Mouse (Mus musculus) MEL (cell line): ENCODE measurements around the gene Snrnp70. TPM values are rescaled to one million over a fixed set of nuclear protein-coding genes. Genes with fewer than 3 reads are reported as not detected.

ENCODE experiments used
- DNase-seq: peaks from one replicate; pipeline ENCODE4 v3.0.0; 2011; ENCODE audit warnings: low read depth, low spot score
- H3K27ac ChIP-seq: 2 replicates; pipeline ENCODE4 v1.5.1; 2012; ENCODE audit warnings: low read depth, mild to moderate bottlenecking, control low read depth, low read length, moderate library complexity; ENCODE audit not compliant: control insufficient read depth
- H3K27me3 ChIP-seq, 2 experiments: fragments of 150-350 bp in 1 of 2; sonication (generic) in 1 of 2; 2 replicates each; pipeline ENCODE4 v1.6.1; 2012; ENCODE audit warnings: low read length in 2 of 2, mild to moderate bottlenecking in 2 of 2, improper control_type of control experiment in 1 of 2, moderate library complexity in 1 of 2; ENCODE audit not compliant: insufficient read depth in 2 of 2, control insufficient read depth in 1 of 2
- H3K36me3 ChIP-seq, 2 experiments: 2 replicates each; pipeline ENCODE4 v1.6.1; 2012 to 2014; ENCODE audit warnings: low read length in 2 of 2, improper control_type of control experiment in 1 of 2, inconsistent platforms in 1 of 2, mild to moderate bottlenecking in 1 of 2; ENCODE audit not compliant: insufficient read depth in 2 of 2, control insufficient read depth in 1 of 2
- H3K4me1 ChIP-seq, 2 experiments: fragments of 150-350 bp in 1 of 2; sonication (generic) in 1 of 2; 2 replicates each; pipeline ENCODE4 v1.6.1; 2012; ENCODE audit warnings: low read length in 2 of 2, improper control_type of control experiment in 1 of 2, mild to moderate bottlenecking in 1 of 2; ENCODE audit not compliant: insufficient read depth in 2 of 2, control insufficient read depth in 1 of 2
- H3K4me3 ChIP-seq, 2 experiments: fragments of 150-350 bp in 1 of 2; sonication (generic) in 1 of 2; 2 replicates each; pipeline ENCODE4 v1.5.1; 2012; ENCODE audit warnings: low read depth in 2 of 2, low read length in 2 of 2, mild to moderate bottlenecking in 2 of 2, moderate library complexity in 2 of 2, control low read depth in 1 of 2, improper control_type of control experiment in 1 of 2; ENCODE audit not compliant: control insufficient read depth in 1 of 2, insufficient read depth in 1 of 2
- H3K79me2 ChIP-seq: 2 replicates; pipeline ENCODE4 v1.6.1; 2012; ENCODE audit warnings: mild to moderate bottlenecking, low read length, moderate library complexity; ENCODE audit not compliant: control insufficient read depth, poor library complexity, insufficient read depth
- H3K9ac ChIP-seq: 2 replicates; pipeline ENCODE4 v1.6.1; 2012; ENCODE audit warnings: low read depth, mild to moderate bottlenecking, control low read depth, low read length, moderate library complexity; ENCODE audit not compliant: control insufficient read depth, poor library complexity, severe bottlenecking
- H3K9me3 ChIP-seq: fragments of 150-350 bp; sonication (generic); replicated peaks from 2 replicates; pipeline ENCODE4 v1.6.1; 2012; ENCODE audit warnings: mild to moderate bottlenecking, low read length, improper control_type of control experiment, moderate library complexity; ENCODE audit not compliant: insufficient read depth
- BHLHE40 ChIP-seq: IDR thresholded peaks from 2 replicates; pipeline ENCODE4 v1.6.1; 2012; ENCODE audit warnings: low read depth, mild to moderate bottlenecking, inconsistent platforms, low read length, improper control_type of control experiment, borderline replicate concordance
- CHD2 ChIP-seq: IDR thresholded peaks from 2 replicates; pipeline ENCODE4 v1.6.1; 2011; ENCODE audit warnings: low read length, improper control_type of control experiment
- CTCF ChIP-seq, 3 experiments: IDR thresholded peaks in 2 of 3; conservative IDR thresholded peaks in 1 of 3; 2 replicates each; pipeline ENCODE4 v1.5.1; 2011 to 2012; ENCODE audit warnings: low read length in 3 of 3, low read depth in 2 of 3, mild to moderate bottlenecking in 2 of 3, improper control_type of control experiment in 1 of 3, inconsistent platforms in 1 of 3, mixed read lengths in 1 of 3, moderate library complexity in 1 of 3; ENCODE audit not compliant: control insufficient read depth in 1 of 3, insufficient read depth in 1 of 3, poor library complexity in 1 of 3, severe bottlenecking in 1 of 3
- ELF1 ChIP-seq: IDR thresholded peaks from 2 replicates; pipeline ENCODE4 v1.6.1; 2014; ENCODE audit warnings: low read depth, mild to moderate bottlenecking, inconsistent platforms, low read length, improper control_type of control experiment, moderate library complexity
- EP300 ChIP-seq, 2 experiments: IDR thresholded peaks; 2 replicates each; pipeline ENCODE4 v1.6.1; 2011; ENCODE audit warnings: improper control_type of control experiment in 2 of 2, low read length in 2 of 2, low read depth in 1 of 2, mild to moderate bottlenecking in 1 of 2
- ETS1 ChIP-seq: IDR thresholded peaks from 2 replicates; pipeline ENCODE4 v1.6.1; 2012; ENCODE audit warnings: low read depth, mild to moderate bottlenecking, inconsistent platforms, low read length, improper control_type of control experiment, moderate library complexity
- GABPA ChIP-seq: IDR thresholded peaks from 2 replicates; pipeline ENCODE4 v1.6.1; 2012; ENCODE audit warnings: low read depth, mild to moderate bottlenecking, inconsistent platforms, low read length, improper control_type of control experiment, moderate library complexity
- GATA1 ChIP-seq: IDR thresholded peaks from 2 replicates; pipeline ENCODE4 v1.6.1; 2011; ENCODE audit warnings: low read depth, low read length, improper control_type of control experiment
- HCFC1 ChIP-seq: IDR thresholded peaks from 2 replicates; pipeline ENCODE4 v1.6.1; 2012; ENCODE audit warnings: low read depth, mild to moderate bottlenecking, inconsistent platforms, low read length, improper control_type of control experiment, moderate library complexity
- KAT2A ChIP-seq: conservative IDR thresholded peaks from 2 replicates; pipeline ENCODE4 v1.6.1; 2012; ENCODE audit warnings: low read depth, low read length, improper control_type of control experiment, inconsistent platforms
- MAFK ChIP-seq: IDR thresholded peaks from 2 replicates; pipeline ENCODE4 v1.6.1; 2011; ENCODE audit warnings: low read depth, mild to moderate bottlenecking, low read length, improper control_type of control experiment, borderline replicate concordance
- MAX ChIP-seq: IDR thresholded peaks from 2 replicates; pipeline ENCODE4 v1.6.1; 2011; ENCODE audit warnings: low read length, improper control_type of control experiment
- MEF2A ChIP-seq: IDR thresholded peaks from 2 replicates; pipeline ENCODE4 v1.6.1; 2014; ENCODE audit warnings: low read depth, mild to moderate bottlenecking, inconsistent platforms, low read length, improper control_type of control experiment; ENCODE audit not compliant: poor library complexity, insufficient replicate concordance, severe bottlenecking; ENCODE audit errors: extremely low read depth
- NELFE ChIP-seq: IDR thresholded peaks from 2 replicates; pipeline ENCODE4 v1.6.1; 2011; ENCODE audit warnings: low read depth, low read length, improper control_type of control experiment
- NRF1 ChIP-seq: IDR thresholded peaks from 2 replicates; pipeline ENCODE4 v1.6.1; 2014; ENCODE audit warnings: low read depth, mild to moderate bottlenecking, inconsistent platforms, low read length, improper control_type of control experiment, moderate library complexity; ENCODE audit not compliant: poor library complexity, insufficient read depth, severe bottlenecking
- POLR2A ChIP-seq, 2 experiments: IDR thresholded peaks; 2 replicates each; pipeline ENCODE4 v1.6.1; 2011 to 2012; ENCODE audit warnings: low read length in 2 of 2, mild to moderate bottlenecking in 2 of 2, control low read depth in 1 of 2, improper control_type of control experiment in 1 of 2, low read depth in 1 of 2, moderate library complexity in 1 of 2; ENCODE audit not compliant: control insufficient read depth in 1 of 2, insufficient read depth in 1 of 2, poor library complexity in 1 of 2
- POLR2AphosphoS2 ChIP-seq: IDR thresholded peaks from 2 replicates; pipeline ENCODE4 v1.6.1; 2011; ENCODE audit warnings: low read length, improper control_type of control experiment
- POLR2AphosphoS5 ChIP-seq: IDR thresholded peaks from 2 replicates; pipeline ENCODE4 v1.6.1; 2012; ENCODE audit warnings: low read depth, borderline replicate concordance, mild to moderate bottlenecking, inconsistent platforms, low read length, moderate library complexity, mixed read lengths
- RAD21 ChIP-seq: IDR thresholded peaks from 2 replicates; pipeline ENCODE4 v1.6.1; 2011; ENCODE audit warnings: mild to moderate bottlenecking, low read depth, low read length, improper control_type of control experiment
- RCOR1 ChIP-seq: IDR thresholded peaks from 2 replicates; pipeline ENCODE4 v1.6.1; 2012; ENCODE audit warnings: low read depth, mild to moderate bottlenecking, inconsistent platforms, low read length, improper control_type of control experiment
- SIN3A ChIP-seq: IDR thresholded peaks from 2 replicates; pipeline ENCODE4 v1.6.1; 2012; ENCODE audit warnings: low read length, improper control_type of control experiment, inconsistent platforms
- SMC3 ChIP-seq: IDR thresholded peaks from 2 replicates; pipeline ENCODE4 v1.6.1; 2011; ENCODE audit warnings: low read depth, low read length, improper control_type of control experiment
- TAL1 ChIP-seq: IDR thresholded peaks from 2 replicates; pipeline ENCODE4 v1.6.1; 2012; ENCODE audit warnings: mild to moderate bottlenecking, inconsistent platforms, low read length, moderate library complexity, mixed read lengths
- TBP ChIP-seq: IDR thresholded peaks from 2 replicates; pipeline ENCODE4 v1.8.0; 2011; ENCODE audit warnings: low read depth, low read length, improper control_type of control experiment
- TCF12 ChIP-seq: IDR thresholded peaks from 2 replicates; pipeline ENCODE4 v1.6.1; 2014; ENCODE audit warnings: low read depth, mild to moderate bottlenecking, inconsistent platforms, low read length, improper control_type of control experiment, moderate library complexity
- UBTF ChIP-seq: IDR thresholded peaks from 2 replicates; pipeline ENCODE4 v1.6.1; 2012; ENCODE audit warnings: low read depth, mild to moderate bottlenecking, inconsistent platforms, low read length, improper control_type of control experiment, moderate library complexity, borderline replicate concordance; ENCODE audit not compliant: insufficient read depth
- USF2 ChIP-seq, 2 experiments: IDR thresholded peaks; 2 replicates each; pipeline ENCODE4 v1.6.1; 2011 to 2012; ENCODE audit warnings: improper control_type of control experiment in 2 of 2, low read length in 2 of 2, borderline replicate concordance in 1 of 2, inconsistent platforms in 1 of 2, low read depth in 1 of 2, mild to moderate bottlenecking in 1 of 2; ENCODE audit not compliant: insufficient read depth in 1 of 2
- ZC3H11A ChIP-seq: IDR thresholded peaks from 2 replicates; pipeline ENCODE4 v1.6.1; 2012; ENCODE audit warnings: low read depth, mild to moderate bottlenecking, inconsistent platforms, low read length, improper control_type of control experiment
- ZKSCAN1 ChIP-seq: IDR thresholded peaks from 2 replicates; pipeline ENCODE4 v1.6.1; 2012; ENCODE audit warnings: low read depth, mild to moderate bottlenecking, inconsistent platforms, low read length, improper control_type of control experiment, moderate library complexity
- polyA plus RNA-seq, 2 experiments: library from polyadenylated mRNA; stranded (reverse) in 1 of 2; unstranded in 1 of 2; fragments of >175 nt in 1 of 2; fragments of >200 nt in 1 of 2; gene quantifications; 2 replicates each; pipeline versions ENCODE4 v1.2.1 to v1.2.4; 2012; ENCODE audit warnings: low replicate concordance in 2 of 2, low read depth in 1 of 2; ENCODE audit not compliant: insufficient read length in 2 of 2, insufficient read depth in 1 of 2, missing spikeins in 1 of 2
- total RNA-seq: library from RNA; depleted of rRNA; stranded (reverse); fragments of 300-350 nt; gene quantifications from 2 replicates; pipeline ENCODE4 v1.2.3, GENCODE M21; 2012

The Snrnp70 gene
- total and polyA plus RNA-seq, 3 experiments: 272 to 1,478 (median 588) TPM

GRCm38 (mm10) chr7:45334605-45335004 is 60.9 kb downstream of the Snrnp70 start:
- Histone ChIP-seq H3K4me3 (no peak overlapping the region), H3K9me3 (no peaks in the 10 kb centered on the region), H3K36me3 (0 out of 4 replicates have a peak, but pooled peaks cover 0 to 5% of the 10 kb centered on the region in 2 experiments), H3K27ac (no peak overlapping the region), H3K27me3 (no peaks in the 10 kb centered on the region), H3K4me1 (peaks cover 6 to 14% of the 10 kb centered on the region in 2 experiments), H3K79me2 (peaks cover 1% of the 10 kb centered on the region; the same call in 1 of the 2 replicates), H3K9ac (no peak overlapping the region)
- TF ChIP-seq MEF2A: no peak
- TF ChIP-seq TCF12: no peak
- no peak for TF ChIP-seq HCFC1
- TF ChIP-seq RCOR1: no peak
- TF ChIP-seq TAL1: no peak
- no peak for TF ChIP-seq GABPA
- TF ChIP-seq MAX: no peak
- no peak for TF ChIP-seq CTCF (IDR thresholded peaks at IDR 0.05 in 2 of 3, conservative IDR thresholded peaks at IDR 0.05 in 1 of 3; ENCODE audit: control insufficient read depth in 1 of 3, insufficient read depth in 1 of 3, low read depth in 2 of 3, low read length in 3 of 3, poor library complexity in 1 of 3, severe bottlenecking in 1 of 3)
- TF ChIP-seq ZC3H11A: no peak
- TF ChIP-seq USF2 (IDR thresholded peaks at IDR 0.05; ENCODE audit: borderline replicate concordance in 1 of 2, insufficient read depth in 1 of 2, low read depth in 1 of 2, low read length in 2 of 2): no peak
- TF ChIP-seq CHD2: no peak
- no peak for TF ChIP-seq ZKSCAN1
- no peak for TF ChIP-seq SMC3
- no peak for TF ChIP-seq ELF1
- no peak for TF ChIP-seq POLR2AphosphoS2
- TF ChIP-seq NRF1: no peak
- no peak for DNase-seq

- H3K79me2 ChIP-seq: peaks cover 1% of the 10 kb centered on the region; the same call in 1 of the 2 replicates
- no peaks in the 10 kb centered on the region for H3K27me3 ChIP-seq
- no peaks in the 10 kb centered on the region for H3K9me3 ChIP-seq
- peak within 1 kb of the TSS; percentile 80 for H3K4me3 ChIP-seq
- peaks cover 2 to 7% of the 10 kb centered on the region in 2 experiments; a peak in 2 of 4 replicates for H3K4me1 ChIP-seq
- peak within 1 kb of the TSS; percentile 74 for H3K9ac ChIP-seq
- no peak within 1 kb of the TSS for H3K27ac ChIP-seq
- DNase-seq: peak; percentile 77
- H3K36me3 ChIP-seq: no peaks in the 10 kb centered on the region
- TF ChIP-seq TBP (no peak), ETS1 (no peak), TAL1 (no peak), ELF1 (no peak), ZKSCAN1 (no peak), POLR2A (IDR thresholded peaks at IDR 0.05; ENCODE audit: control insufficient read depth in 1 of 2, insufficient read depth in 1 of 2, low read depth in 1 of 2, low read length in 2 of 2, poor library complexity in 1 of 2) (peak in 1 of 2 experiments; percentile 56; a peak in 1 of 4 replicates), MEF2A (no peak), RCOR1 (no peak), GATA1 (no peak), HCFC1 (0 out of 2 replicates have a peak, but pooled peaks have one; percentile 3), TCF12 (no peak), POLR2AphosphoS5 (no peak), UBTF (no peak), RAD21 (no peak), KAT2A (no peak), NELFE (peak; percentile 42), EP300 (IDR thresholded peaks at IDR 0.05; ENCODE audit: low read depth in 1 of 2, low read length in 2 of 2) (no peak), ZC3H11A (no peak), SIN3A (peak; percentile 42; the same call in 1 of the 2 replicates), NRF1 (no peak), MAX (0 out of 2 replicates have a peak, but pooled peaks have one; percentile 21), MAFK (no peak), BHLHE40 (no peak)
Observed at GRCm38 (mm10) chr7:45333431-45333982, 62.0 kb downstream of the Snrnp70 start, which contains the start of gene Trpm4. TSS of gene Trpm4 (minus strand) at chr7:45333780.
